Mouse (Mus musculus) testis, adult 2 months (tissue): ENCODE measurements around the gene Stat1.

Experiments used
- CTCF ChIP-seq: fragments of 200-500 bp; IDR thresholded peaks from 2 replicates; pipeline ENCODE4 v1.5.1; 2012; ENCODE audit warnings: low read depth, mild to moderate bottlenecking, inconsistent platforms, low read length, moderate library complexity; ENCODE audit not compliant: control insufficient read depth, insufficient read depth, insufficient replicate concordance
- POLR2A ChIP-seq: fragments of 200-500 bp; IDR thresholded peaks from 2 replicates; pipeline ENCODE4 v1.6.1; 2012; ENCODE audit warnings: low read depth, mild to moderate bottlenecking, inconsistent platforms, low read length, moderate library complexity; ENCODE audit not compliant: control insufficient read depth

DNA sequence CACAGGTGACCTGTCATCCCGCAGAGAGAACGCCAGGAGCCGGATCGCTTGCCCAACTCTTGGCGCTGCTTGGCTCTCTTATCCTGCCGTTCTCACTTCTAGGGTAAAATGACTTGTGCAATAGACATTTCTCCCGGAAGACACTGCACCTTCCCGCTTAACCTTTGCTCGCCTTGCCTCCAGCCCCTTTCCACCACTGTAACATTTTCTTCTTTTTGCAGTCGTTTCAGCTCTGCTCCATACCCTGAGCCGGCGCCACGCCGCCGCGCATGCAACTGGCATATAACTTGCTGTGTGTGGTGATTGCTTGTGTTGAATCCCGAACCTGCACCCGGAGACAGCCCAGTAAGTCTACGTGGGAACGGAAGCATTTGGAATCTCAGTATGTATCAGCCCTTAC, 451 bp downstream of the Stat1 start:
- TF ChIP-seq POLR2A: no peak
- TF ChIP-seq CTCF: no peak
